Mouse (Mus musculus) ES-Bruce4 (cell line): Measurements from ENCODE around the gene 4931428F04Rik.

Source experiments
- CTCF ChIP-seq: IDR thresholded peaks from one replicate; pipeline ENCODE4 v1.8.1; 2011; ENCODE audit warnings: low read depth, low read length
- EP300 ChIP-seq: IDR thresholded peaks from 2 replicates; pipeline ENCODE4 v1.6.1; 2011; ENCODE audit warnings: low read depth, low read length; ENCODE audit not compliant: insufficient read depth
- POLR2A ChIP-seq: IDR thresholded peaks from one replicate; pipeline ENCODE4 v1.8.1; 2011; ENCODE audit warnings: low read length; ENCODE audit not compliant: insufficient read depth

DNA sequence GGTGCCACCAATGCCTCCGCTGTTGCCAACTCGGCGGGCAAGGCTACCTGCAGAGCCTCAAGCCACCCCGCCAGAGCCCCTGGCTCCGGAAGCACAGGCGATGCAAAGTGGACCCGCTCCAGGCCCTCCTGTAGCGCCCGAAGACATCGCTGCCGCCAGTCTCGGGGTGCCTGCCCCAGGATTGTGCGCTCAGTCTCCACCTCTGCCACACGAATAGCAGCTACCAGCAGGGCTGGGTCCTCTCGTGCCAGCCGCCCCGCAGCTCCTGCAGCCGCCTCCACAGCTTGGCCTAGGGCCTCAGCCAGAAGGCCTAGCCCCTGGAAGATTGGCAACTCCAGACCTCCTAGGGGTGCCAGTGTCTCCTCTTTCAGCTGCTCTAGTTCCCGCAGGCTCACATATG is 3.7 kb upstream of the 4931428F04Rik start:
- no peak for TF ChIP-seq POLR2A
- TF ChIP-seq CTCF, result no peak
- TF ChIP-seq EP300, result no peak
